Mouse (Mus musculus): ENCODE results near the gene Eif3m.

GRCm38 (mm10) chr2:104996201-104996600 is 20.7 kb downstream of the Eif3m start:
- TF ChIP-seq CTCF (IDR thresholded peaks at IDR 0.05; ENCODE audit: control insufficient read depth, insufficient read depth, low read length) (no peak), POLR2A (IDR thresholded peaks at IDR 0.05; ENCODE audit: borderline replicate concordance, control insufficient read depth, low read depth, low read length) (no peak)
